Mouse (Mus musculus): ENCODE data around the gene Spem2. TPM values are rescaled to one million over a fixed set of nuclear protein-coding genes. Genes with fewer than 3 reads are reported as not detected.

Spem2 gene
- polyA plus RNA-seq, 1 experiment from 2014 or later: 0.16 TPM

DNA sequence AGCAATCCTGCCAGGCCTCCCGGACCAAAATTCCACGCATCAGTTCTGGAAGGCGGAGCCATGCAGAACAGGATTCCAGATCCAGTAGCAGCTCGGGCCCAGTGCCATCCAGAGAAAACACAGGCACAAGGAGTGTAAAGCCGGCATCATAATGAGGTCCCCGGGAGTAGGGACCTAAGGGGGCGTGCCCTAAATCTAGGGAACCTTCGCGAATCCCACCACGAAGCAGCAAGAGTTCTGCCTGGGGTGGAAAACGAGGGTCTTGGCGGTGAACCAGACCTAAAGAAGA, 13.7 kb downstream of the Spem2 start:
- Histone ChIP-seq H3K4me2 (ENCODE audit: low read depth, low read length) (peak overlapping the region; percentile 96; the same call in 1 of the 2 replicates), H3K4me3 (ENCODE audit: low read depth, low read length) (no peak overlapping the region), H3K4me1 (ENCODE audit: control insufficient read depth, insufficient read depth, low read length) (peaks cover 31% of the 10 kb centered on the region), H3K36me3 (ENCODE audit: control insufficient read depth, insufficient read depth, low read length) (no peaks in the 10 kb centered on the region), H3K27ac (ENCODE audit: low read depth, low read length) (no peak overlapping the region), H3K9ac (replicated peaks; ENCODE audit: low read depth, low read length) (0 out of 2 replicates have a peak overlapping the region, but pooled peaks have one; percentile 34), H3K9me3 (ENCODE audit: control insufficient read depth, low read length) (no peaks in the 10 kb centered on the region), H3K27me3 (ENCODE audit: control insufficient read depth, insufficient read depth, low read length) (peaks cover 11% of the 10 kb centered on the region)
- 4% methylated on average over 12 of the region's 12 CpGs for WGBS
- ATAC-seq (ENCODE audit: low read depth): no peak

DNA sequence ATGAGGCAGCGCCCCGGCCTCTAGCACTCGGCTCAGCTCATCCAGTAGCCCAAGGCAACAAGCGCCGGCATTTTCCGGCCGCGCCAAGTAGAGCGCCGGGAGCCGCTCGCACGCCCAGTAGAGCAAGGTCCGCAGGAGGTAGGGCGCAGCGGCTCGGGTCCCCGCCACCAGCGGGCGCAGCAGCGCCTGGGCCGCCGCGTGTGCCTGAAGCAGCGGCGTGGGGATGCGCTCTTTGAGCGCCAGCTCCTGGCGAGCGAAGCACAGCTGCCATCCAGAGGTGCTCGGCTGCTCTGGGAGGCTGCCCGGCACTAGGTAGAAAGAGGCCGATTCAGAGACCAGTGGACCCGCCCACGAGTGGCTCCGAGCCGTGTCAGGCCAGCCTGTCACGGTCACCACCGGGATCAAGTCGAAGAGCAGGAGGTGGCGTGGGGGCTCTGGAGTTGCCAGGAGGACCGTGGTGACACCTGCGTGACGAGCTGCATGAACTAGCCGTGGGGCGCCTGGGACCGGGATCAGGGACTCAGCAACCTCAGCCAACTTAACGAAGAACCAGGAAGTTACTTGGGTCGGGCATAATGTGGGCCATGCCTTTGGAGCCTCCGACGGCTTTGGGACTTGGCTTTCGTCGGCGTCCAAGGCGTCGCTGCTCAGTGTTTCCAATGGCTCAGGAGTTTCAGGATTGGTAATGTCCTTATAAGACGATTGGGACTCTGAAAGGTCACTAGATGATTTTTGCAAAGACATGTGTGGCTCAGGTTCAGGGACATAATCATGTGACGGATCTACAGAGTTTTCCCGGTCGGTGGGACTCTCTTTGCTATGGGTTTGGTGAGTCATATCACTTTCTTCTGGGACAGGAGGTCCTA, 14.2 kb downstream of the Spem2 start:
- no peaks in the 10 kb centered on the region for H3K36me3 ChIP-seq (ENCODE audit: control insufficient read depth, insufficient read depth, low read length)
- H3K27ac ChIP-seq (ENCODE audit: low read depth, low read length): no peak overlapping the region
- H3K9ac ChIP-seq (replicated peaks; ENCODE audit: low read depth, low read length): peak overlapping the region; percentile 50
- H3K27me3 ChIP-seq (ENCODE audit: control insufficient read depth, insufficient read depth, low read length): peaks cover 11% of the 10 kb centered on the region
- 1% methylated on average over 60 of the region's 60 CpGs for WGBS
- H3K4me3 ChIP-seq (ENCODE audit: low read depth, low read length): peak overlapping the region; percentile 55
- H3K4me2 ChIP-seq (ENCODE audit: low read depth, low read length): peak overlapping the region; percentile 96
- H3K9me3 ChIP-seq (ENCODE audit: control insufficient read depth, low read length): no peaks in the 10 kb centered on the region
- ATAC-seq (ENCODE audit: low read depth): peak; percentile 36; the same call in 1 of the 2 replicates
- H3K4me1 ChIP-seq (ENCODE audit: control insufficient read depth, insufficient read depth, low read length): peaks cover 37% of the 10 kb centered on the region

DNA sequence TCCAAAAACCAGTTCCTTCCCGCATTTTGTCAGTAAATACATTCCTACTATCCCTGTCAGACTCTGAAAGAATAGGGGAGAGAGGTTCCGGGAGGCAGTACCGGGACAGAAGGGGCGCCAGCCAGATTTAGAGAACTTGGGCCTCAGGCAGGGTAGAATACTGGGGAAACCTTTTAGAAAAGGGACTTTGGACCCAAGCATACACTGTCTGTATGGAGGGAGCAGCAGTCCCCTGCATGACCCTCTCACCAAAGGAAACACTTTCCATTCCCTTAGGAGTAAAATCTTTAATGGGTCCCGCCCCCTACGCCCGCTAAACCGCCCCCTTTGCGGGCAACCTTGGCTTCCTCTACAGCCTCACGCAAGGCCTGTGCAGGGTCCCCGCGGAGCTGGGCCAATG, 14.9 kb downstream of the Spem2 start:
- no peaks in the 10 kb centered on the region for H3K9me3 ChIP-seq (ENCODE audit: control insufficient read depth, low read length)
- H3K4me1 ChIP-seq (ENCODE audit: control insufficient read depth, insufficient read depth, low read length): peaks cover 40% of the 10 kb centered on the region
- no peak for ATAC-seq (ENCODE audit: low read depth)
- WGBS: 1% methylated on average over 12 of the region's 12 CpGs
- H3K4me3 ChIP-seq (ENCODE audit: low read depth, low read length): peak overlapping the region; percentile 55
- peak overlapping the region; percentile 96 for H3K4me2 ChIP-seq (ENCODE audit: low read depth, low read length)
- H3K27ac ChIP-seq (ENCODE audit: low read depth, low read length): no peak overlapping the region; the same call in 1 of the 2 replicates
- peaks cover 11% of the 10 kb centered on the region for H3K27me3 ChIP-seq (ENCODE audit: control insufficient read depth, insufficient read depth, low read length)
- no peaks in the 10 kb centered on the region for H3K36me3 ChIP-seq (ENCODE audit: control insufficient read depth, insufficient read depth, low read length)
- peak overlapping the region; percentile 50 for H3K9ac ChIP-seq (replicated peaks; ENCODE audit: low read depth, low read length)

DNA sequence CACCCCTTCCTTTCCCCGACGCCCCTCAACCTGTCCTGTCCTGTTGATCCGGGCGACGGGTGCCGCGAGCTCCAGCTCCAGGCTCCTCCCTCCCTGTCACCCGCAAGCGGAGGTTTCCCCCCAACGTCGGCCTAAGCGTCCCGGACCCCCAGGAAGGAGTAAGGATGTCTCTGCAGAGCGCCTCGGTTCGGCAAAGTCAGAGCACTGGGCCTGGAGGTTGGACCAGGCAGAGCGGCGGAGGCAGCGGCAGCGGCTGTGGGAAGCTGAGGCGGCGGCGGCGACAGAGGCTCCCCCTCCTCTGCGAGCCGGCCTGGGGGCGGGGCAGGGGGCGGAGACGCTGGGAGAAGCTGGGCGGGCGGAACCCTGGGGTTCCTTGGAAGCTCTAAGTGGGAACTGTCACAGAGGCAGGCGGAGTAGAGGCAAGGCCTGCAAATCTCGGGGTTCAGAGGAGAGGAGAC, 15.6 kb downstream of the Spem2 start:
- no peak for ATAC-seq (ENCODE audit: low read depth)
- Histone ChIP-seq H3K36me3 (ENCODE audit: control insufficient read depth, insufficient read depth, low read length) (0 out of 2 replicates have a peak, but pooled peaks cover under 1% of the 10 kb centered on the region), H3K4me3 (ENCODE audit: low read depth, low read length) (peak overlapping the region; percentile 55), H3K4me1 (ENCODE audit: control insufficient read depth, insufficient read depth, low read length) (peaks cover 40% of the 10 kb centered on the region), H3K9ac (replicated peaks; ENCODE audit: low read depth, low read length) (peak overlapping the region; percentile 71), H3K4me2 (ENCODE audit: low read depth, low read length) (peak overlapping the region; percentile 96), H3K27me3 (ENCODE audit: control insufficient read depth, insufficient read depth, low read length) (peaks cover 11% of the 10 kb centered on the region), H3K27ac (ENCODE audit: low read depth, low read length) (peak overlapping the region; percentile 66), H3K9me3 (ENCODE audit: control insufficient read depth, low read length) (no peaks in the 10 kb centered on the region)
- WGBS: under 1% methylated on average over 33 of the region's 33 CpGs

DNA sequence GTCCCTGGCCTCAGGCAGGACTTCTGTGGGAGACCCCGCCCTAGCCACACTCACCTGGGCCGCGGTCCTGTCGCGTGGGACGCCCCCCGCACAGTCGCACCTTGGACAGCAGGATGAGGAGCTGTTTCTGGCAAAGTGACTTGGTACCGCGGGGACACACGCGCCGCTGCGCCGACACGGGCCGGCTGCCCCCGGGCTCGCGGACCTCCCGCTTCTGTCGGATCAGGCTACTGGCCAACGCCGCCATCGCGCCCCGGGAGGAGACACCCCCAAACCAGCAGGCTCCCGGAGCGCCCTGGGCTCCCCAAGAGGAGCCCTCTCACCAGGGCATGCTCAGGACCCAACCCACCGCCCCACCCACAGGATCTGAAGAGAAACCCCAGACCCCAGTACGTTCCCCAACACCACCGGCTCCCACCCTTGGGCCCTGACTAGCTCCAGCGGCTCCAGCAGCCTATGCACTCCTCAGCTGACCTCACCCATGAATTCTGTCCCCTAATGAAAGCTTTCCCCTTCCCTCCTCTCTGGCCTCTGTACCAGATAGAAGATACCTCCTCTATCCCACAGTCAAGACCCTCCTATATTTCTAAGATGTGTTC, 16.8 kb downstream of the Spem2 start, which contains the start of gene Fgf11:
Gene Fgf11, minus strand, starts transcription at position 479 of the 599 bp plus-strand sequence.
- under 1% methylated on average over 33 of the region's 33 CpGs for WGBS
- peak within 1 kb of the TSS; percentile 55 for H3K4me3 ChIP-seq (ENCODE audit: low read depth, low read length)
- peaks cover 40% of the 10 kb centered on the region for H3K4me1 ChIP-seq (ENCODE audit: control insufficient read depth, insufficient read depth, low read length)
- H3K4me2 ChIP-seq (ENCODE audit: low read depth, low read length): peak within 1 kb of the TSS; percentile 96
- H3K9ac ChIP-seq (replicated peaks; ENCODE audit: low read depth, low read length): peak within 1 kb of the TSS; percentile 71
- H3K27me3 ChIP-seq (ENCODE audit: control insufficient read depth, insufficient read depth, low read length): peaks cover 11% of the 10 kb centered on the region
- no peak for ATAC-seq (ENCODE audit: low read depth)
- 0 out of 2 replicates have a peak, but pooled peaks cover 4% of the 10 kb centered on the region for H3K36me3 ChIP-seq (ENCODE audit: control insufficient read depth, insufficient read depth, low read length)
- H3K9me3 ChIP-seq (ENCODE audit: control insufficient read depth, low read length): no peaks in the 10 kb centered on the region
- peak within 1 kb of the TSS; percentile 95 for H3K27ac ChIP-seq (ENCODE audit: low read depth, low read length)

DNA sequence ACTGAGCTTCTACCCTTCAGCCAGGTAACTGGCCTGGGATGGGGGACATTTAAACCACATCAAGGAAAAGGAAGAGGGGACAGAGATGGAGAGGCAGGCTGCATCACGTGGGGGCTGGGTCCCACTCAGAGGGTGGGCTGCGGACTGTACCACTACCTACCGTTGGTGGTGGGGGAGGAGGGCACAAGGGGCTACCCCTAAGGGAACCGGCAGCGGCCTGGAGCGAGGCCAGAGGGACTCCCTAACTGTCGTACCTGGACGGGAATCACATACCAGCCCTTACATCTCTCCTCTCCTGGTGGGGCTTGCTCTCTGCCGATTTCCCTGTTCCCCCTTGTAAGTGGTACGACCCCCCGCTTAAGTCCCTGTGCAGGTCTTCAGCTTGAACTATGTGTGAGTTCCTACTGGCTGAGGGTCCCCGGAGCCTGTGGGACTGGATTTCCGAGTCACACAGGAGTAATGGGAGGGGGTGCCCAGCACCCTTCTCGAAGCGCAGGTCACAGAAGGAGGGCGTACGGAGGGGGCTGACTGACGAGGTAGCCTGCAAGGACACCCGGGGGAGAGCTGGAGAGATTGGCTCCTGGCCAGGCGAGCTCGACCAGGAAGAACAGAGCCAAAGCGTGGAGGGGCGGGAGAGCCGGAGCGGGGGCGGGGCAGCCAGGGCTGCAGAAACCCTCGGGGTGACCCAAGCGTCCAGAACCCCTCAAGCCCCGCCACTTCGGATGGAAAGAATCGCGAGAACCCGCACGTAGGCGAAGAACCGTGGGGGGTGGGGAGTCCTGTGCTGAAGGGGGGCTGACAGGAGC, 17.7 kb downstream of the Spem2 start:
- peak; percentile 69 for ATAC-seq (ENCODE audit: low read depth)
- WGBS: 0% methylated on average over 36 of the region's 36 CpGs
- Histone ChIP-seq H3K9me3 (ENCODE audit: control insufficient read depth, low read length) (no peaks in the 10 kb centered on the region), H3K36me3 (ENCODE audit: control insufficient read depth, insufficient read depth, low read length) (0 out of 2 replicates have a peak, but pooled peaks cover 4% of the 10 kb centered on the region), H3K27me3 (ENCODE audit: control insufficient read depth, insufficient read depth, low read length) (peaks cover 11% of the 10 kb centered on the region), H3K9ac (replicated peaks; ENCODE audit: low read depth, low read length) (peak overlapping the region; percentile 71), H3K4me3 (ENCODE audit: low read depth, low read length) (peak overlapping the region; percentile 55), H3K27ac (ENCODE audit: low read depth, low read length) (peak overlapping the region; percentile 95), H3K4me2 (ENCODE audit: low read depth, low read length) (peak overlapping the region; percentile 96), H3K4me1 (ENCODE audit: control insufficient read depth, insufficient read depth, low read length) (peaks cover 40% of the 10 kb centered on the region)

DNA sequence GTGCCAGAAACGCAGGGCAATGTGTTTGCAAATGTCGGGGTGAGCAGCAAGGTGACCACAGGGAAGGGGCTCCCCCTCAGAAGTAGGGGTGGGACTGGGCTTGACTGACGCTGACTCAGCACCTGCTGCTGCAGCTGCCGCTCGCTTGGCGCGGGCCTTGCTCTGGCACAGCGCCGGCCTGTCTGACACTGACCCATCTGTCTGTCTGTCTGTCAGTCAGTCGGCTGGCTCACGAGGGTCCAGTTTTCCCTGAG, 18.2 kb downstream of the Spem2 start:
- peak; percentile 10 for ATAC-seq (ENCODE audit: low read depth)
- H3K27me3 ChIP-seq (ENCODE audit: control insufficient read depth, insufficient read depth, low read length): peaks cover 8% of the 10 kb centered on the region
- H3K4me1 ChIP-seq (ENCODE audit: control insufficient read depth, insufficient read depth, low read length): peaks cover 40% of the 10 kb centered on the region

DNA sequence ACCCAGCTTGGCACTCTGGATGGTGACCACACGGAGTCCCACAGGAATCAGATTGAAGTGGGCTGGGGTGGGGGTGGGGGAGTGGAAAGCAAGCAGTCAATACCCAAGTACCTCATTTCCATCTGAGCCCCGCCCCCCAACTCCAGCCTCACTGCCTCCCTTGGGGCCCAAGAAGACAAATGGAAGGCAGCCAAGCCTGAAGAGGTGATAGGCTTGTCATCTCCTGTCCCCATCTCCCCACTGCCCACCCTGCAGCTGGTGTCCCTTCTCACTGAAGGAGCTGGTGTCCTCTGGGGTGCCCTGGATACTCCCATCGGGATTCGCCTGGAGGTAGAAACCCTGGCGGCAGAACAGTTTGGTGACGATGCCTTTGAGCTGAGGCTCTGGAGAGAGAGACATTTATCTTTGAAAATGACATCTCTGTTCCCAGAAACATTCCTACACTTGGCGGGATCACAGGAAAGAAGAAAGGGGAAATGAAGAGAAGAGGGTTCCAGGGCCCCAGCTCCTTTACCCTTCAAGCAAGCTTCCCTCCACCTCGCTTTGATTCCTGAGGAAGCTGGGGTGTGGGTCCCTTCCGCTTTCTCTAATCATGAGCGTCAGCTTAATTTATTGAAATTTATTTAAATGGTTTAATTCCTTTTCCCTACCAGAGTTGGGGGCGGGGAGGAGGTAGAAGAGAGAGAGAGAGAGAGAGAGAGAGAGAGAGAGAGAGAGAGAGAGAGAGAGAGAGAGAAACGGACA, 18.7 kb downstream of the Spem2 start:
- 7% methylated on average over 12 of the region's 12 CpGs for WGBS
- peaks cover 38% of the 10 kb centered on the region for H3K4me1 ChIP-seq (ENCODE audit: control insufficient read depth, insufficient read depth, low read length)
- H3K4me3 ChIP-seq (ENCODE audit: low read depth, low read length): peak overlapping the region; percentile 55
- H3K9me3 ChIP-seq (ENCODE audit: control insufficient read depth, low read length): no peaks in the 10 kb centered on the region
- ATAC-seq (ENCODE audit: low read depth): no peak
- peak overlapping the region; percentile 71; the same call in 1 of the 2 replicates for H3K9ac ChIP-seq (replicated peaks; ENCODE audit: low read depth, low read length)
- 0 out of 2 replicates have a peak, but pooled peaks cover 4% of the 10 kb centered on the region for H3K36me3 ChIP-seq (ENCODE audit: control insufficient read depth, insufficient read depth, low read length)
- peak overlapping the region; percentile 96 for H3K4me2 ChIP-seq (ENCODE audit: low read depth, low read length)
- peaks cover 3% of the 10 kb centered on the region; the same call in 1 of the 2 replicates for H3K27me3 ChIP-seq (ENCODE audit: control insufficient read depth, insufficient read depth, low read length)
- peak overlapping the region; percentile 95 for H3K27ac ChIP-seq (ENCODE audit: low read depth, low read length)

More for the DNA sequence above, 18.2 kb downstream of the Spem2 start:
- Histone ChIP-seq H3K4me3 (ENCODE audit: low read depth, low read length) (peak overlapping the region; percentile 55), H3K9ac (replicated peaks; ENCODE audit: low read depth, low read length) (peak overlapping the region; percentile 71), H3K36me3 (ENCODE audit: control insufficient read depth, insufficient read depth, low read length) (0 out of 2 replicates have a peak, but pooled peaks cover 4% of the 10 kb centered on the region), H3K9me3 (ENCODE audit: control insufficient read depth, low read length) (no peaks in the 10 kb centered on the region), H3K27ac (ENCODE audit: low read depth, low read length) (peak overlapping the region; percentile 95), H3K4me2 (ENCODE audit: low read depth, low read length) (peak overlapping the region; percentile 96)
- WGBS: 2% methylated on average over 11 of the region's 11 CpGs
